Mouse (Mus musculus) midbrain, embryonic 11.5 days (tissue): ENCODE measurements around the gene Rrn3. TPM values are rescaled to one million over a fixed set of nuclear protein-coding genes. Genes with fewer than 3 reads are reported as not detected.
A peak's percentile ranks its signal among the peaks of the same experiment; 100 is the strongest.

Experiments used
- ATAC-seq: fragments of 200-750 bp; cut with Nextera tagmentation; 2 replicates; pipeline ENCODE4 v1.8.0; 2017; ENCODE audit warnings: moderate TSS enrichment, moderate library complexity; ENCODE audit not compliant: low FRiP score
- DNase-seq: peaks from one replicate; pipeline ENCODE4 v3.0.0; 2015; ENCODE audit warnings: low spot score; ENCODE audit errors: missing footprints
- H3K27ac ChIP-seq: fragments of 300-500 bp; sonication (generic); 2 replicates; pipeline ENCODE4 v1.5.1; 2014; ENCODE audit warnings: low read depth, low read length
- H3K27me3 ChIP-seq: fragments of 300-500 bp; sonication (generic); 2 replicates; pipeline ENCODE4 v1.6.1; 2014; ENCODE audit warnings: mild to moderate bottlenecking, low read length, moderate library complexity, mixed read lengths; ENCODE audit not compliant: control insufficient read depth, insufficient read depth
- H3K36me3 ChIP-seq: fragments of 300-500 bp; sonication (generic); 2 replicates; pipeline ENCODE4 v1.6.1; 2014; ENCODE audit warnings: mild to moderate bottlenecking, low read length, moderate library complexity, mixed read lengths; ENCODE audit not compliant: control insufficient read depth, insufficient read depth
- H3K4me1 ChIP-seq: fragments of 300-500 bp; sonication (generic); 2 replicates; pipeline ENCODE4 v1.6.1; 2014; ENCODE audit warnings: low read length; ENCODE audit not compliant: control insufficient read depth, insufficient read depth
- H3K4me2 ChIP-seq: fragments of 300-500 bp; sonication (generic); 2 replicates; pipeline ENCODE4 v1.6.1; 2014; ENCODE audit warnings: mild to moderate bottlenecking, moderate library complexity
- H3K4me3 ChIP-seq: fragments of 300-500 bp; sonication (generic); 2 replicates; pipeline ENCODE4 v1.5.1; 2014; ENCODE audit warnings: low read depth, low read length
- H3K9ac ChIP-seq: fragments of 300-500 bp; sonication (generic); 2 replicates; pipeline ENCODE4 v1.6.1; 2014; ENCODE audit warnings: low read length
- H3K9me3 ChIP-seq: fragments of 300-500 bp; sonication (generic); 2 replicates; pipeline ENCODE4 v1.6.1; 2016; ENCODE audit warnings: low read length; ENCODE audit not compliant: control insufficient read depth
- WGBS: fragments of 180-500 bp; shearing (Covaris S2); extraction: QIAGEN DNeasy Blood & Tissue Kit; methylation state at CpG from one replicate; pipeline ENCODE4 v1.1.7; 2014; 5-methylcytosine and 5-hydroxymethylcytosine counted together
- polyA plus RNA-seq: library from polyadenylated mRNA; unstranded; fragments of >200 nt; fragmentation: Nextera tagmentation; extraction: Ambion mirVana; gene quantifications from 2 replicates; pipeline ENCODE4 v1.2.1, GENCODE M21; 2014

The Rrn3 gene
- polyA plus RNA-seq, 1 experiment from 2014 or later = 107 TPM

GRCm38 (mm10) chr16:13807616-13808015 lies 27.1 kb downstream of the Rrn3 start:
- Histone ChIP-seq H3K4me1 (no peaks in the 10 kb centered on the region), H3K4me3 (no peak overlapping the region), H3K9me3 (no peaks in the 10 kb centered on the region), H3K4me2 (no peak overlapping the region), H3K27me3 (no peaks in the 10 kb centered on the region), H3K9ac (no peak overlapping the region), H3K36me3 (peaks cover 33% of the 10 kb centered on the region), H3K27ac (no peak overlapping the region)
- ATAC-seq (no peak), DNase-seq (peak; percentile 75)
- 96% methylated on average over 4 of the region's 4 CpGs for WGBS

- Histone ChIP-seq H3K27ac (no peak overlapping the region), H3K4me1 (no peaks in the 10 kb centered on the region), H3K4me2 (no peak overlapping the region), H3K27me3 (no peaks in the 10 kb centered on the region), H3K36me3 (peaks cover 38% of the 10 kb centered on the region), H3K9me3 (no peaks in the 10 kb centered on the region), H3K9ac (no peak overlapping the region), H3K4me3 (no peak overlapping the region)
- DNase-seq (peak; percentile 59), ATAC-seq (no peak)
- 97% methylated on average over 7 of the region's 7 CpGs for WGBS
These were observed 27.9 kb downstream of the Rrn3 start for GRCm38 (mm10) chr16:13808410-13808809.

GRCm38 (mm10) chr16:13812152-13812551 lies 31.6 kb downstream of the Rrn3 start:
- peaks cover 28% of the 10 kb centered on the region for H3K36me3 ChIP-seq
- ATAC-seq (no peak), DNase-seq (no peak)
- no peak overlapping the region for H3K27ac ChIP-seq
- no peak overlapping the region for H3K4me3 ChIP-seq
- 90% methylated on average over 6 of the region's 6 CpGs for WGBS
- H3K27me3 ChIP-seq = no peaks in the 10 kb centered on the region
- H3K4me1 ChIP-seq = no peaks in the 10 kb centered on the region
- H3K9me3 ChIP-seq = no peaks in the 10 kb centered on the region
- H3K9ac ChIP-seq = no peak overlapping the region
- H3K4me2 ChIP-seq = no peak overlapping the region

- Histone ChIP-seq H3K27ac (no peak overlapping the region), H3K4me3 (no peak overlapping the region), H3K36me3 (peaks cover 25% of the 10 kb centered on the region), H3K4me1 (no peaks in the 10 kb centered on the region), H3K9ac (no peak overlapping the region), H3K27me3 (no peaks in the 10 kb centered on the region), H3K4me2 (no peak overlapping the region), H3K9me3 (no peaks in the 10 kb centered on the region)
- no peak for DNase-seq
- ATAC-seq = no peak
- 95% methylated on average over 3 of the region's 3 CpGs for WGBS
These were observed 32.7 kb downstream of the Rrn3 start for GRCm38 (mm10) chr16:13813200-13813599.

GRCm38 (mm10) chr16:13818560-13819393 lies 38.3 kb downstream of the Rrn3 start, which contains the start of gene Ntan1:
TSS of gene Ntan1 (plus strand) at chr16:13818845.
- peak within 1 kb of the TSS; percentile 85 for H3K9ac ChIP-seq
- no peaks in the 10 kb centered on the region for H3K36me3 ChIP-seq
- H3K9me3 ChIP-seq = no peaks in the 10 kb centered on the region
- under 1% methylated on average over 58 of the region's 58 CpGs for WGBS
- peak within 1 kb of the TSS; percentile 75 for H3K4me3 ChIP-seq
- H3K4me1 ChIP-seq = peaks cover 9% of the 10 kb centered on the region
- peak; percentile 96 for ATAC-seq
- peak within 1 kb of the TSS; percentile 71 for H3K4me2 ChIP-seq
- peak within 1 kb of the TSS; percentile 88 for H3K27ac ChIP-seq
- peak; percentile 99 for DNase-seq
- H3K27me3 ChIP-seq = no peaks in the 10 kb centered on the region

- ATAC-seq (peak; percentile 75; the same call in 1 of the 2 replicates), DNase-seq (no peak)
- Histone ChIP-seq H3K27me3 (no peaks in the 10 kb centered on the region), H3K4me3 (peak overlapping the region; percentile 75), H3K9ac (peak overlapping the region; percentile 85), H3K36me3 (no peaks in the 10 kb centered on the region), H3K4me1 (peaks cover 9% of the 10 kb centered on the region), H3K4me2 (peak overlapping the region; percentile 71), H3K9me3 (no peaks in the 10 kb centered on the region), H3K27ac (peak overlapping the region; percentile 35)
- under 1% methylated on average over 36 of the region's 36 CpGs for WGBS
These were observed 38.9 kb downstream of the Rrn3 start for GRCm38 (mm10) chr16:13819394-13819743.

- peak overlapping the region; percentile 85 for H3K9ac ChIP-seq
- H3K36me3 ChIP-seq = no peaks in the 10 kb centered on the region
- peaks cover 9% of the 10 kb centered on the region for H3K4me1 ChIP-seq
- no peaks in the 10 kb centered on the region for H3K27me3 ChIP-seq
- H3K4me3 ChIP-seq = peak overlapping the region; percentile 75
- DNase-seq (no peak), ATAC-seq (peak; percentile 0; the same call in 1 of the 2 replicates)
- 45% methylated on average over 12 of the region's 12 CpGs for WGBS
- H3K4me2 ChIP-seq = peak overlapping the region; percentile 71
- no peak overlapping the region for H3K27ac ChIP-seq
- no peaks in the 10 kb centered on the region for H3K9me3 ChIP-seq
These were observed 39.4 kb downstream of the Rrn3 start for GRCm38 (mm10) chr16:13819806-13820500.

GRCm38 (mm10) chr16:13820771-13821170 lies 40.3 kb downstream of the Rrn3 start:
- Histone ChIP-seq H3K9ac (no peak overlapping the region), H3K36me3 (no peaks in the 10 kb centered on the region), H3K4me3 (no peak overlapping the region), H3K27ac (no peak overlapping the region), H3K4me2 (no peak overlapping the region), H3K9me3 (no peaks in the 10 kb centered on the region), H3K27me3 (no peaks in the 10 kb centered on the region), H3K4me1 (peaks cover 9% of the 10 kb centered on the region)
- 98% methylated on average over 5 of the region's 5 CpGs for WGBS
- no peak for ATAC-seq
- DNase-seq = no peak
